Mouse (Mus musculus) spleen, postnatal 36 days (tissue): Measurements from ENCODE around the gene Gbp3.
"Not testable (repeated sequence)": the region's sequence is repeated elsewhere in the genome, so short reads cannot be mapped to it uniquely, and the experiment has no call there.

Experiments
- DNase-seq, 2 experiments: peaks; one replicate each; pipeline ENCODE4 v3.0.0; 2022; ENCODE audit warnings: low spot score in 2 of 2, mixed read lengths in 1 of 2

Gbp3 gene

DNA sequence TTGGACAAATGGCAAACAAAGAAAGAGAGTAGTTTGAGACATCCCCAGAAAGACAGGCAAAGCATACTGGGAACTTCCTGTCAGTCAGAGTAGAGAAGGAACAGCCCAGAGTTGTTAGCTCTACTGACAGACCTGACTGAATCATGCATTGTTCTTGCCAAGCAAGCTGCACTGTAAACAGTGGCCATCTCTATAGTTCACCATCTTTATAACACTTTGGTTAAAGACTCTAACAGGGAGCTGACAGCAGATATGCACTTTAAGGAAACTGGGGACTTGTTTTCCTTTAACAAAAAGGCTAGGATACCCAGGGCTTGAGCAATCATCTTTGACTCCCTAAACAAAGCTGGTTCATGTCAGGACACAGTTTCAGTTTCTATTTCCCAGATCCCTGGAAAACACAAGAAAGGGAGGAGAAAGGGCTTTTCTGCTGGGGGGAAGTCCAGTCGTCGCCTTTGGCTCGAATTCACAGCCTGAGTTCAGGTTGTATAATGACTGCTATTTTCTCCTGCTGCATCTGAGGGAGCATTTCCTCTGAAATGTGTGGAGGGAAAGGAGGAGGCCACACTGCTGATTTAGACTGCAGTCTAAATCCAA lies at the start of gene Gbp3:
TSS of gene Gbp3 (plus strand) at position 395 of the 597 bp plus-strand sequence.
- peak; percentile 26 for DNase-seq

DNA sequence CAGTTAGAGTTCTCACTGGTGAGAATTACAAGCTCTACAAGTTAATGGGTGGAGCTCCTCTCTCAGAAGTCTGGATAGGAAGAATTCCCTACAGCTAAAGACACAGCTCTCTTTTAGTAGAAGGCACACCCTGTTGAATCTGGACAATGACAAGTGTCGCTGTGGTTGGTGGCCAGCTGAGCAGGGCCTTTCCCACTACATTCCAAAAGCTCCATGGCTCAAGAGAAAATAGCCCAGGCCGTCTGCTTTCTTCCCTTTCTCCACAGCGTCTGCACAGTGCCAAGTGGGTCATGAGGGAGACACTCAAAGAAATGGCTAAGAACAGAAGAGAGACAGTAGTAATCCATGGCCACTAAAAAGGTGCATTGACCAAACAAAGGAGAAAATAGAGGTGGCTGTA lies 31.7 kb upstream of the Gbp3 start:
- DNase-seq: no peak

DNA sequence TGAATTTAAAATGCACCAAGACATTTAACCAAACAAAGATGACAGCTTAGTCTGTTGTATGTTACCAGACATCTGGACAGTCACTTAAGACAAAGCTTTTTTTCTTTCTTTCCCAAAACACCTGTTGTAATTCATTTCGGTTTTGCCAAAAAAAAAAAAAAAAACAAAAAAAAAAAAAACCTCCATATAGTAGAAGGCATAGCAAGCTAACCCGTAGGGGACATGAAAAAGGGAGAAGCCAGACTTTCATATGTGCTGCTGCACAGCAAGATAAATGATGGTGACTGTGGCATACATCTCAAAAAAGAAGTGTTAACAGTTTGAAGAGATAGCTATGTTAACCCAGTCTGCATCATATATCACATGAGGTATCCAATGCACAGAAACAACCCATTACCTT lies 30.2 kb upstream of the Gbp3 start:
- no peak for DNase-seq

DNA sequence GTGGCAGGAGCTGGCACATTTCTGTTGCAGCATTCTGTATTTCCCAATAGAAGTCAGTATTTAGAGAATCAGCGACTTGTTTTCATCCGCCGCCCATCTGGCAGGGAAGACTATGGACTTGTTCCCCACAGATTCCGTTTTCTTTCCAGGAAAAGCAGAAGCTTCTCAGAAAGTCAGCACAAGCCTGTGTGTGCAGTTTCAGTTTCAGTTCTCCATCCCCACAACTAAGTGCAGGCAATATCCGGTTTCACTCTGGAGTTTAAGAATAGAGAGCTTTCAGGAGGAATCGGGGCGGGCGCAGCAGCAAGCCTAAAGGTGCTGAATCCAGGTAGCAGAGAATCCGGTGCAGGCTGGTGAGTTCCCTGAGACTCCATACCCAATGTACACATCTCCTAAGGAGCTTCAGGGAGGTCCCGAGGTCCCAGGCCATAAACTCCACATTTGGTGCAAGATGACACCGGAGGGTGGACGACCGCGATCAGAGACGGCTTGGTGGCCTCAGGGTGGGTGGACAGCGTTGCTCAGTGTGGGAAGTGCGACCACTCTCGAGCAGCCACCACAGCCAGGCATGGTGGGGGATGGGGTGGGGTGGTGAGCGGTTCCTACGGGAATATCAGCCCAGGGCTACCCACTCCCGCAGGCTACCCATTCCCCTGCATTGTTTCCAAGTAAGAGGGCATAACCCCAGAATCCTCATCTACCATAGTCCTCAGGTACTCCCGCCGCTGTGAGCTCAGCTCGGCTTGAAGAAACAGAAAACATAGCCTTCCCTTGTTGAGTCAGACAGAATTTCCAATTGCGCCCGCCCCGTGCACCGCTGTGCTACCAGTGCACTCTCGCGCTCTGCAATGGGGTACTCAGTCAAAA lies 29.5 kb upstream of the Gbp3 start, which contains the start of gene Gbp7:
TSS of gene Gbp7 (plus strand) at position 256 of the 867 bp plus-strand sequence.
- peak; percentile 60 to 66 for DNase-seq

DNA sequence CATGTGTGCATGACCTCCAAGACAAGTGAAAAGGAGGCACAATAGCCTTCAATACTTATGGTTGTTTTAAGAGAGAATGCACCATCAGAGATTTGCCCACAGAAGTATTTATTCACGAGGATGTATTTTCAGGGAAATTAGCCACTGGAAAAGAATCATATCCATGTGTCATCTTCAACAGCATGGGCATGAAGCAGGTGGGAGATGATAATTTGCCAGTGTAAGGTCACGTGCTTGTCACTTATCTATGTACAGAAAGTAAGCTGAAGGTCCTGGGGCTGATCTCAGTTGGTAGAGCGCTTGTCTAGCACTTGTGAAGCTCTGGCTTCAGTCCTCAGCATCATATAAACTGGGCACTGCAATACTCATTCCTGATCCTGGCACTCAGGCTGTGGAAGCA lies 28.2 kb upstream of the Gbp3 start:
- DNase-seq: peak in 1 of 2 experiments; percentile 11

DNA sequence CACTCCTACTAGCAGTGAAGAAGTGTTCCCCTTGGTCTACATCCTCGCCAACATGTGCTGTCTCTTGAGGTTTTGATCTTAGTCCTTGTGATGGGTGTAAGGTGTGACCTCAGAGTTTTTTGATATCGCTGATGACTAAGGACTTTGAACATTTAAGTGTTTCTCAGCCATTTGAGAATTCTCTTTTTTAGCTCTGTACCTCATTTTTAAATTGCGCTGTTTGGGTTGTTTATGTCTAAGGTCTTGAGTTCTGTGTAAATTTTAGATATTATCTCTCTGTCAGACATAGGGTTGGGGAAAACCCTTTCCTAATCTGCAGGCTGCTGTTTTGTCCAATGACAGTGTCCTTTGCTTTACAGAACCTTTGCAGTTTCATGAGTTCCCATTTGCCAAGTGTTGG lies 26.6 kb upstream of the Gbp3 start:
- no peak for DNase-seq

DNA sequence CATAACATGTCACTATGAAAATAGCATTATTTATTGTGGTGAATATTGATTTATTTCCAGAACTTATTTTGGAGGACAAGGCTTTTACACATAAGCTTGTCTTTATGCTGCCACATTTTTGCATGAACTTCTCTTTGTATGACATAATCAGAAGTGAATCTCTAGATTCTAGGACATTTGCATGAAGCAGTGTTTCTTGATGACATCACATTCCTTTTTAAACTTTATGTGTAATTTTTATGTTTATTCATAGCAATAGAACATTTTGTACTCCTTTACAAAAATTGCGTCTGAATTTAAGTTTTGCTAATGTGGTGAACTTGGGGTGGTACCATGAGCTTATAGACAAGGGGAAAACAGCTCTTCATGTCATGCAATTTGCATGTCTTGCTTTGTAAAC lies 24.2 kb upstream of the Gbp3 start:
- DNase-seq: no peak

DNA sequence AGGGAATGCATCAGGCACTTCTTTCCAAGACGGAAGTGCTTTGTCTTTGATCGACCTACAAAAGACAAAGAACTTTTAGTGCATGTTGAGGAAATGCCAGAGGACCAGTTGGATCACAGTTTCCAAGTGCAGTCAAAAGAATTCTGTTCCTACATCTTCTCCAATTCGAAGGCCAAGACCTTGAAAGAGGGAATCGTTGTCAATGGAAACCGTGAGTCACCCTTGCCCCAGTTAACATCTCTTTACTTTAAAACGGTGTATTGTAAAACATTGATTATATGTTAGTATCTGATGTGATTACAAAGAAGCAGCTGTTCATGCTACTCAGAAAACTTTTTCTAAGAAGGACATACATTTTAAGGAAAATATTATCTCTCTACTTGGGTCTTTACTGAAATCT lies 18.4 kb upstream of the Gbp3 start:
- no peak for DNase-seq

DNA sequence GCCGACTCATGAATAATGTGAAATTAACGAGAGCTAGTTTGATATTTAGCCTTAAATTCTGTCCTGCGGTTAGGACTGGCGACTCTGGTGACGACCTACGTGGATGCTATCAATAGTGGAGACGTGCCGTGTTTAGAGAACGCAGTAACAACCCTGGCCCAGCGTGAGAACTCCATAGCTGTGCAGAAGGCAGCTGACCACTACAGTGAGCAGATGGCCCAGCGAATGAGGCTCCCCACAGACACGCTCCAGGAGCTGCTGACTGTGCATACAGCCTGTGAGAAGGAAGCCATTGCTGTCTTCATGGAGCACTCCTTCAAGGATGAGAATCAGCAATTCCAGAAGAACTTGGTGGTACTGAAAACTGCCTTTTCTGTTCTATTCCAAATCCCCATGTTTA lies 17.1 kb upstream of the Gbp3 start:
- DNase-seq: not testable (repeated sequence)

DNA sequence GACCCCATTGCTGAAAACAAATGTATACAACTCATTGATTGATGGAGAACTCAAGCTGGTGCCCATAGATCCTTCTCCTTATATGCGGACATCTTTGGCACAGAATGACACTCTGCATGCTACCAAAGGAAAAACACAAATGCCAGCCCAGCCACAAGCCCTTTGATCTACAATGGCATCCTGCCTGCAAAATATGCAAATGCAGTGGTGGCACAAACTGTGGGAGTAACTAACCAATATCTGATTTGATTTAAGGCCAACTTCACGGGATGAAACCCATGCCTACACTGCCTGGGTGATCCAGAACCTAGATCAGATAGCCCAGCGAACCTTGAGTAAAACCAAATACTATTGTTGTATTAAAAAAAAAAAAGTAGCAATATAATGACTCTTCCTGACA lies 13.1 kb upstream of the Gbp3 start:
- DNase-seq: no peak

DNA sequence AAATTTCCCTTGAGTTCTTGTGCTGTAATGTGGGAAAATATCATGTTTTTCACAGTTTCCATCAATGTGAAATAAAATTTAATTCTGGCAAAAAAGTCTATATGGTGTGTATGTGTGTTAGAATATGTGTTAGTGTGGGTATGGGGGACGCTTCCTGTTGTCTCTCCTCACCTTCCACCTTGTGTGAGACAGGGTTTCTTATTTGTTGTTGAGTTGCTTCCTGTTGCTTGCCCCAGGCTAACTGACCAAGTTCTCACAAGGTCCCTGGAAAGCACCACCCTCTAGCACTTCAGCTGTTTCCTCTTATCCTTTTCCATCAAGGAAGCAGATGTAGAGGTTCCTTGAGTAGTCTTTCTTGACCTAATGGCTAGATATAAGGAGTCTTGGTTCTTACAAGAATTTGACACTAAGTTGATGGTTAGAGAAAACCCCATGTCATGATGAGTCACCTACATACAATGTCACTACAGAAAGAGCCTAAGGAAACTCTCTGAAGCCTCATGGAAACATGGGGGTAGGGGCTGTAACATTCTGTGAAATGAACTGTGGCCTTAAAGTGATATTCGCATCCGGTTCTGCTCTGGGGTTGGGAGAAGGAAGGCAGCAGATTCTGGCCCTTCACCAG lies 9.7 kb upstream of the Gbp3 start:
- no peak for DNase-seq

DNA sequence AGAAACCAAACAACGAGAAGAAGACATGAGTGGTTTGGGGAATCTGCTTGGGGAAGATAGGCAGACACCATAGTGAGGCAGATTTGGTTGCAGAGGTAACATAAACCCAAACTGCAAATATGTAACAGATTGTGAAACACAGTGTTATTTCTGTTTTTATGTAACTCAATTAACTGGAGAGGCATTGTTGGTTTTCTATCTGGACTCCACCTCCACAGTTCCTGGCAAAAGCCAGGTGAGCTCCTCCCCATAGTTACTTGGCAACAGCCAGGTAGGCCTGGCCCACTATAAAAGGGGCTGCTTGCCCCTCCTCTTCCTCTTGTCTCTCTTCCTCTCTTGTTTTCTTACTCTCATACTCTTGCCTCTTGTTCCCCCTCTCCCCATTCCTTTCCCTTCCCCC lies 5.2 kb upstream of the Gbp3 start:
- DNase-seq: no peak

DNA sequence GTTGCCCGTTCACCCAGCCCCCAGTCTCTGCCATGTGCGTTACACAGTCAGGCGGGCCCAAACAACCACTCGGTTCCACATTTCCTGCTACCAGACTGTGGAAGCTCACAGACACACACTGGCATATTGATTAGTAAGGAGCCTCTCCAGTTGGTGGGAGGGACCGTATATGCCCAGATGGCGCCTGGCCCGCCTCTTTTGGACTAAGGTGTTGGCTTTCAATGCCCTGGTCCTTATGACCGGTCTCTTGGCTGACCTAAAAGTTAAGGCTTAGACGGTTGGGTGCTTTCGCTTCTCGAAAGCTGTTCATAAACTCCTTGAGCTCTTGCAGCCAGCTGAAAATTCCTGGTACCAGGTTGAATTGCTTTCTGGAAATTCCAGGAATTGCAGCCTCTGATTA lies 4.2 kb upstream of the Gbp3 start:
- no peak for DNase-seq

DNA sequence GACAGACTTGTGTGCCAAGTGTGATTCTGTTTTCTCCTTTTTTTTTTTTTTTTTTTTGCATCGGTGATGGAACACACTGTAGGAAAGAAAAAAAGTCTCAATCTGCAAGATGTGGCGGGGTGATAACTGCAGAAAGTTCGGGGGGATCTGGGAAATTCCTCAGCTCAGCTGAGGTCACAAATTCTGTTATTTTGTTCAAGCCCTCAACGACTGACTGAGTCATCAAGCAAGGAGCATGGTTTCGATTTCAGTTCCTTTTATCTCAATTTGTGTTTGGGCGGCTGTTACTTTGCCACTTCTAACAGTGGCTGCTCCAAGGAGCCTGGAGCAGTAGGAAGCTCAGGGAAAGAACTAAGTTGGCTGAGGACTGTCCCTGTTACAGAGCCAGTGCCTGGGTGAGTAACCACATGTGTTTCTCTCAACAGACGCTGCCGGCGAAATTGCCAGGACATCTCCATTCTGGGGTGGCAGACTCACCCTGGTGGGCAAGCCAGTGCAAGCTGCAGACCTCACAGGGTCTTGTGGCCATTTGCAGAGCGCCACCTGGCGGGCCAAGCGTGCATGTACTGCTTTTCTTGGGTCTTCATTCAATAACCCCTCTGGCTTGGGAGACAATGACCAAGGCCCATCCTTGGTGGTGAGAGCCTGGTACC lies 596 bp downstream of the Gbp3 start:
- peak; percentile 83 to 89 for DNase-seq

DNA sequence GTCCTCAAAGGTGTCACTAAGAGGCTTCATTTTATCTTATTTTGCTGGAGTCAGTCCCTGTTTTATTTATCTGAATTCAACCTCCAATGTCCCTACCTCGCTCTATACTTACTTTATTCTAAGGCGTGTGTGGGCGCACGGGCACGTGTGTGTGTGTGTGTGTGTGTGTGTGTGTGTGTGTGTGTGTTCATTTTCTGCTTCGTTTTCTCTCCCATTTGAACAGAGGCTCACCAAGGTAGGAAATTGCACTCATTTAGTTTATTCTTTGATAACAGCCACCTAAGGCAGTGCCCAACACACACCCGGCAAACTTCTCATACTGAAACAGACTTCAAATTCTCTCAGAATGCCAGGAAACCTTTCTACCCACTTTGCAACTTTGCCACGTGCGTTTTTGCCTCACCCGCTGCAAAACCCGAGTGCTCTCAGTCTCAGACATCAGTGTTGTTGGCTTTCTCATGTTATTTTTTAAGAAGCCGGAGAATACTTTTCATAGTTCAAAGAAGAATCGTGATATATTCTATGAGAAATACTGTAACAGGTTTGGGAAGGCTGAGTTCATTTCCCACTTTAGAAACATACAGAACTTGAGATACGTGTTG lies 1.3 kb downstream of the Gbp3 start:
- no peak for DNase-seq

DNA sequence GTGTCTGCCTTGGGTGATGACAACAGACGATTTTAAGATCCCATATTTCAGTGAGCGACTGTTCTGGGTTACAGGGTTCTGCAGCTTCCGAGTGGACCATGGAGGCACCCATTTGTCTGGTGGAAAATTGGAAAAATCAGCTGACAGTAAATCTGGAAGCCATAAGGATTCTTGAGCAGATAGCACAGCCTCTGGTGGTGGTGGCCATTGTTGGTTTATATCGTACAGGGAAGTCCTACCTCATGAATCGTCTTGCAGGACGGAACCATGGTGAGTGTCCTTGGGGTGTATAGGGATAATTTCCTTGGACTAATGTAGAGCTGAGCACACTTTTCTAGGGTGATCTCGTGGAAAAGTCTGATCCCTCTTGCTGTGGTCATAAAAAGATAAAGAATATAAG lies 1.8 kb downstream of the Gbp3 start:
- no peak for DNase-seq

DNA sequence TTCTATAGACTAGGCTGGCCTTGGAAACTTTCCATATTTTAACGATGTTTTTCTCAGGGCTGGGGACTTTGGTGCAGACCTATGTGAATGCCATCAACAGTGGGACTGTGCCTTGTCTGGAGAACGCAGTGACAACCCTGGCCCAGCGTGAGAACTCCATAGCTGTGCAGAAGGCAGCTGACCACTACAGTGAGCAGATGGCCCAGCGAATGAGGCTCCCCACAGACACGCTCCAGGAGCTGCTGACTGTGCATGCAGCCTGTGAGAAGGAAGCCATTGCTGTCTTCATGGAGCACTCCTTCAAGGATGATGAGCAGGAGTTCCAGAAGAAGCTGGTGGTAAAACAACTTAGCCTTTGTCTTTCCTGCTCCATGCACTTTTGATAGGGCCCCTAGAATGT lies 7.7 kb downstream of the Gbp3 start:
- not testable (repeated sequence) for DNase-seq

DNA sequence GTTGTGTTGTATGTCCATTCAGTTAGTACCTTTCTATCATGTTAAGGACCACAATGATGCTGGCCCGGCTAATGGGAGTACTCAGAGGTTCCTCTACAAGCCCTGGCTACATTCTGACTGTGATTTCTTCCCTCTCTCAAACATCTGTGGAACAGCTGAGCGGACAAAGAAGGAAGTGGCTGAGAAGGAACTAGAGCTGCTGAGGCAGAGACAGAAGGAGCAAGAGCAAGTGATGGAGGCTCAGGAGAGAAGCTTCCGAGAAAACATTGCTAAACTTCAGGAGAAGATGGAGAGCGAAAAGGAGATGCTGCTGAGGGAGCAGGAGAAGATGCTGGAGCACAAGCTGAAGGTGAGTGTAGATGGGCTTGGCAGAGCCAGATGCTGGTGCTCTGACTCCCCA lies 10.9 kb downstream of the Gbp3 start:
- DNase-seq: no peak

DNA sequence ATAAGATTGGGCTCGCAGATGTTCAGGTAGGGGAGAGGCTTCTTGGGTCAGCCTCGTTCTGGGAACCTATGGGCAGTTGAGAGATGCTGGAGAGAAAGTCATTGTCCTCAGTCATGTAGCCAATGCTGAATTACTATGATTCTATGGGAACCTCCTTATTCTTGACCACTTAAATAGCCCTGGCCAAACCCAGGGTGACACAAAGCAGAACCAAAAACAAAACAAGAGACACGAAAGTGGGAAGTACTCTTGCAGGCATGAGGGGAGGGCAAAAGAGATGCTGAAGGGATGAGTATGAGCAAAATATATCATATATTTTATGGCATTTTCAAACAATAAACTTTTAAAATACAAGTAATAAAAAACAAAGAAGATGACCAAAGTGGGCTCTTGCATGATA lies 17.3 kb downstream of the Gbp3 start:
- peak in 1 of 2 experiments; percentile 12 for DNase-seq

DNA sequence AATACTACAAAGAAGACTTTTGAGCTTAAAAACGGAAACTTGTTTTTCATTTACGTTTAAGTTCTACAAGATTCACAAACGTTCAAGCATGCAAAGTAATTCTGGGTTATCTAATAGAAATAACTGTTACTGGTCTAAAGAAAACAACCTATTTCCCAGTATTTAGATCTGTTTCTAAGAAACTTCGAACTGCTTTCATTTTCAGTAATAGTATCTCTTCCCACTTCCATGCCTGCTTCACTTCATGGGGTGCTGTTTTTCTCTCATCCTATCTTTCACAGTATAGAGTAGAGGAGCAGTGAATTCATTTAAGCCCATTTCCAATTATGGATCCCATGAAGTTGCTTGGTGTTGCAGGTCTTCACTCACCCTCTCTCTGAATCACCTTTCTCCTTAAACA lies 18.5 kb downstream of the Gbp3 start:
- no peak for DNase-seq

DNA sequence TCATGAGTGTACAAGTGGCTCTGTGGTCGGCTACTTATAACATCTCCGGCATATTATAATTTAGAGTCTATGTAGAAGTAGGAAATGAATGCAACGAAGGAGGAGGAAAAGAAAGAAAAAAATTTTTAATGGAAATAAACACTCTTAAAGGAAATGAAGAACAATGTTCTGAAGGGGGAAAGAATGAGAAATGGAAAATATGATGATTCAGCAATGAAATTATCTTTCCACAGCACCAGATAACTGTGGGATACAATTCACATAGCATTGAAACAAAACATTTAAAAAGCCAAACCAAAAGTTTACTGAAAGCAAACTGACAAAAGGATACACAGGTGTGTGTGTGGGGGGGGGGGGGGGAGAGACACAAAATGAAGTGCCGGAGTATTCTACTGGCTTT lies 23.2 kb downstream of the Gbp3 start:
- DNase-seq: no peak

DNA sequence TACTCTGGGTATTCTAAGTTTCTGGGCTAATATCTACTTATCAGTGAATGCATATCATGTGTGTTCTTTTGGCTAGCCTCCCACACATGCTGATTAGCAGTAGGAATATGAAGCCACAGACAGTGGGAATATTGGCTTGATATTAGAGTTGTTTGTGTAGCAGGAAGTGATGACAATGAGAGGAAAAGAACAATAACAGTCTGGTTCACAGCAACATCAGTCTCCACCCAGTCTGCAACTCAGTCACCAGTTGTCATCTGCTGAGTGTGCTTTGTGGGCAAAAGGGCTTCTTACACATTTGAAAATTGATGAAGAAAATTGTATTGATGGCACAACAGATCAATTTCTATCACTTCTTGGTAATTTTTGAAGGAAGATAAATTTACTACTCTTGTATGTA lies 27.6 kb downstream of the Gbp3 start:
- no peak for DNase-seq
